Mouse (Mus musculus) thymus, adult 2 months (tissue): ENCODE measurements around the gene Mgat3. TPM values are rescaled to one million over a fixed set of nuclear protein-coding genes. Genes with fewer than 3 reads are reported as not detected.

Experiments used
- DNase-seq: peaks from one replicate; pipeline ENCODE4 v3.0.0; 2021
- H3K27ac ChIP-seq: fragments of 200-500 bp; 2 replicates; pipeline ENCODE4 v1.5.1; 2012; ENCODE audit warnings: low read length, control low read depth; ENCODE audit not compliant: control insufficient read depth, insufficient read depth
- H3K27me3 ChIP-seq: fragments of 200-500 bp; 2 replicates; pipeline ENCODE4 v1.6.1; 2012; ENCODE audit warnings: mild to moderate bottlenecking, low read length, moderate library complexity, mixed read lengths; ENCODE audit not compliant: control insufficient read depth, insufficient read depth
- H3K36me3 ChIP-seq: fragments of 200-500 bp; 2 replicates; pipeline ENCODE4 v1.6.1; 2012; ENCODE audit warnings: mild to moderate bottlenecking, low read length, moderate library complexity; ENCODE audit not compliant: control insufficient read depth, insufficient read depth
- H3K4me1 ChIP-seq: fragments of 200-500 bp; replicated peaks from 2 replicates; pipeline ENCODE4 v1.6.1; 2012; ENCODE audit warnings: low read length; ENCODE audit not compliant: control insufficient read depth, insufficient read depth
- H3K4me3 ChIP-seq: fragments of 200-500 bp; 2 replicates; pipeline ENCODE4 v1.5.1; 2012; ENCODE audit warnings: mild to moderate bottlenecking, low read length, control low read depth, moderate library complexity; ENCODE audit not compliant: control insufficient read depth, insufficient read depth
- CTCF ChIP-seq: fragments of 200-500 bp; IDR thresholded peaks from 2 replicates; pipeline ENCODE4 v1.5.1; 2012; ENCODE audit warnings: mild to moderate bottlenecking, control low read depth, low read length, moderate library complexity, borderline replicate concordance; ENCODE audit not compliant: control insufficient read depth, poor library complexity, insufficient read depth; ENCODE audit errors: extremely low read depth
- POLR2A ChIP-seq: fragments of 200-500 bp; IDR thresholded peaks from 2 replicates; pipeline ENCODE4 v1.6.1; 2012; ENCODE audit warnings: mild to moderate bottlenecking, low read length, control low read depth, moderate library complexity; ENCODE audit not compliant: control insufficient read depth, poor library complexity, insufficient read depth; ENCODE audit errors: extremely low read depth
- WGBS: fragments of 180-500 bp; shearing (Covaris S2); methylation state at CpG from one replicate; pipeline ENCODE4 v1.1.7; 2018; 5-methylcytosine and 5-hydroxymethylcytosine counted together
- polyA plus RNA-seq: library from polyadenylated mRNA; depleted of rRNA; stranded (reverse); fragments of >200 nt; gene quantifications from 2 replicates; pipeline ENCODE4 v1.2.3, GENCODE M21; 2012

The Mgat3 gene
- polyA plus RNA-seq, 1 experiment = 20.3 TPM

- peaks cover 17% of the 10 kb centered on the region for H3K36me3 ChIP-seq
- no peaks in the 10 kb centered on the region for H3K27me3 ChIP-seq
- 77% methylated on average over 12 of the region's 12 CpGs for WGBS
- peaks cover 17% of the 10 kb centered on the region for H3K4me1 ChIP-seq
- TF ChIP-seq POLR2A (no peak), CTCF (no peak)
- no peak for DNase-seq
- H3K4me3 ChIP-seq = peak overlapping the region; percentile 88
- no peak overlapping the region; the same call in 1 of the 2 replicates for H3K27ac ChIP-seq
Observed at GRCm38 (mm10) chr15:80256656-80257601, 83.4 kb downstream of the Mgat3 start.

GRCm38 (mm10) chr15:80257602-80258239 lies 84.2 kb downstream of the Mgat3 start:
- no peaks in the 10 kb centered on the region for H3K27me3 ChIP-seq
- TF ChIP-seq POLR2A = no peak
- TF ChIP-seq CTCF = no peak
- no peak overlapping the region for H3K4me3 ChIP-seq
- peaks cover 17% of the 10 kb centered on the region for H3K36me3 ChIP-seq
- WGBS = 65% methylated on average over 4 of the region's 4 CpGs
- DNase-seq = no peak
- no peak overlapping the region for H3K27ac ChIP-seq
- H3K4me1 ChIP-seq = peaks cover 17% of the 10 kb centered on the region

GRCm38 (mm10) chr15:80258240-80259170 lies 85.0 kb downstream of the Mgat3 start:
- Histone ChIP-seq H3K36me3 (peaks cover 17% of the 10 kb centered on the region), H3K4me3 (no peak overlapping the region), H3K27ac (no peak overlapping the region), H3K27me3 (no peaks in the 10 kb centered on the region), H3K4me1 (peaks cover 23% of the 10 kb centered on the region)
- 89% methylated on average over 11 of the region's 11 CpGs for WGBS
- DNase-seq = no peak
- TF ChIP-seq CTCF (no peak), POLR2A (no peak)

GRCm38 (mm10) chr15:80259406-80260045 lies 86.0 kb downstream of the Mgat3 start:
- Histone ChIP-seq H3K4me1 (peaks cover 25% of the 10 kb centered on the region), H3K27me3 (no peaks in the 10 kb centered on the region), H3K36me3 (peaks cover 17% of the 10 kb centered on the region), H3K4me3 (no peak overlapping the region), H3K27ac (no peak overlapping the region)
- TF ChIP-seq POLR2A (no peak), CTCF (no peak)
- WGBS = 96% methylated on average over 8 of the region's 8 CpGs
- no peak for DNase-seq

- Histone ChIP-seq H3K27ac (no peak overlapping the region), H3K4me1 (peaks cover 25% of the 10 kb centered on the region), H3K4me3 (no peak overlapping the region), H3K27me3 (no peaks in the 10 kb centered on the region), H3K36me3 (peaks cover 17% of the 10 kb centered on the region)
- peak; percentile 94 for TF ChIP-seq CTCF
- TF ChIP-seq POLR2A = no peak
- WGBS = 27% methylated on average over 3 of the region's 3 CpGs
- DNase-seq = peak; percentile 84
Observed at GRCm38 (mm10) chr15:80260677-80261076, 87.2 kb downstream of the Mgat3 start.
